Mouse (Mus musculus) liver, adult (tissue): ENCODE results near the gene Lmntd1.

Experiments used
- GATA4 ChIP-seq: IDR thresholded peaks from 2 replicates; pipeline ENCODE4 v1.6.1; 2014; ENCODE audit warnings: mild to moderate bottlenecking, low read length; ENCODE audit not compliant: insufficient replicate concordance

Lmntd1 gene

GRCm38 (mm10) chr6:145614219-145614618 is at the start of gene Lmntd1:
TSS of gene Lmntd1 (minus strand) at chr6:145614319.
- TF ChIP-seq GATA4: no peak

GRCm38 (mm10) chr6:145660943-145661342 is 46.8 kb upstream of the Lmntd1 start:
- TF ChIP-seq GATA4: no peak

- no peak for TF ChIP-seq GATA4
These were observed 45.0 kb upstream of the Lmntd1 start for GRCm38 (mm10) chr6:145659116-145659515.

- no peak for TF ChIP-seq GATA4
These were observed 42.8 kb upstream of the Lmntd1 start for GRCm38 (mm10) chr6:145656740-145657591.

GRCm38 (mm10) chr6:145655678-145656077 is 41.6 kb upstream of the Lmntd1 start:
- no peak for TF ChIP-seq GATA4

GRCm38 (mm10) chr6:145654062-145654836 is 40.1 kb upstream of the Lmntd1 start:
- TF ChIP-seq GATA4: no peak

- TF ChIP-seq GATA4: no peak
These were observed 39.5 kb upstream of the Lmntd1 start for GRCm38 (mm10) chr6:145653626-145654025.

- no peak for TF ChIP-seq GATA4
These were observed 38.9 kb upstream of the Lmntd1 start for GRCm38 (mm10) chr6:145652986-145653385.

- no peak for TF ChIP-seq GATA4
These were observed 37.9 kb upstream of the Lmntd1 start for GRCm38 (mm10) chr6:145651976-145652375.

GRCm38 (mm10) chr6:145640971-145641506 is 26.9 kb upstream of the Lmntd1 start:
- TF ChIP-seq GATA4: no peak

GRCm38 (mm10) chr6:145638248-145638647 is 24.1 kb upstream of the Lmntd1 start:
- no peak for TF ChIP-seq GATA4

- TF ChIP-seq GATA4: no peak
These were observed 22.6 kb upstream of the Lmntd1 start for GRCm38 (mm10) chr6:145636682-145637081.

GRCm38 (mm10) chr6:145634454-145634853 is 20.3 kb upstream of the Lmntd1 start:
- no peak for TF ChIP-seq GATA4

- no peak for TF ChIP-seq GATA4
These were observed 16.1 kb upstream of the Lmntd1 start for GRCm38 (mm10) chr6:145630269-145630668.

- no peak for TF ChIP-seq GATA4
These were observed 9.0 kb upstream of the Lmntd1 start for GRCm38 (mm10) chr6:145623141-145623540.
